Mouse (Mus musculus): ENCODE data around the gene Gjd3.

The Gjd3 gene

GRCm38 (mm10) chr11:98981289-98981996 lies 1.4 kb downstream of the Gjd3 start:
- in situ Hi-C loops (cut with MseI, MboI), result no loop called here

GRCm38 (mm10) chr11:98979356-98979755 lies 3.5 kb downstream of the Gjd3 start:
- in situ Hi-C loops (cut with MseI, MboI), result loop anchor here (10.0 kb wide), 1 partner anchor 55 kb away; the partner anchor contains the start of gene Rara (in 2 of the 2)

- in situ Hi-C loops (cut with MseI, MboI), result loop anchor here (10.0 kb wide), 1 partner anchor 54 kb away; the partner anchor contains the start of gene Rara (in 2 of the 2)
These were observed 4.2 kb downstream of the Gjd3 start for GRCm38 (mm10) chr11:98978526-98979148.

GRCm38 (mm10) chr11:98974871-98975719 lies 7.7 kb downstream of the Gjd3 start:
- in situ Hi-C loops (cut with MseI, MboI), result loop anchor here (10.0 kb wide), 1 partner anchor 50 kb away; the partner anchor contains the start of gene Rara (in 2 of the 2)

GRCm38 (mm10) chr11:98974213-98974612 lies 8.6 kb downstream of the Gjd3 start:
- in situ Hi-C loops (cut with MseI, MboI), result loop anchor here (10.0 kb wide), 1 partner anchor 49 kb away; the partner anchor contains the start of gene Rara (in 2 of the 2)

- in situ Hi-C loops (cut with MseI, MboI), result loop anchor here (10.0 kb wide), 1 partner anchor 49 kb away; the partner anchor contains the start of gene Rara (in 2 of the 2)
These were observed 9.2 kb downstream of the Gjd3 start for GRCm38 (mm10) chr11:98973584-98973983.

- in situ Hi-C loops (cut with MseI, MboI), result loop anchor here (10.0 kb wide), 1 partner anchor 48 kb away; the partner anchor contains the start of gene Rara (in 2 of the 2)
These were observed 9.9 kb downstream of the Gjd3 start for GRCm38 (mm10) chr11:98972801-98973360.

- in situ Hi-C loops (cut with MseI, MboI), result loop anchor here (10.0 kb wide), 1 partner anchor 47 kb away; the partner anchor contains the start of gene Rara (in 2 of the 2)
These were observed 10.6 kb downstream of the Gjd3 start for GRCm38 (mm10) chr11:98972215-98972614.

GRCm38 (mm10) chr11:98971316-98972031 lies 11.3 kb downstream of the Gjd3 start:
- in situ Hi-C loops (cut with MseI, MboI), result loop anchor here (10.0 kb wide), 1 partner anchor 47 kb away; the partner anchor contains the start of gene Rara (in 2 of the 2)

- in situ Hi-C loops (cut with MseI, MboI), result loop anchor here (10.0 kb wide), 1 partner anchor 46 kb away; the partner anchor contains the start of gene Rara (in 2 of the 2)
These were observed 12.5 kb downstream of the Gjd3 start for GRCm38 (mm10) chr11:98970191-98970925.

- in situ Hi-C loops (cut with MseI, MboI), result no loop called here
These were observed 13.3 kb downstream of the Gjd3 start for GRCm38 (mm10) chr11:98969496-98969927.

- in situ Hi-C loops (cut with MseI, MboI), result no loop called here
These were observed 13.9 kb downstream of the Gjd3 start for GRCm38 (mm10) chr11:98968716-98969495.

GRCm38 (mm10) chr11:98968079-98968478 lies 14.7 kb downstream of the Gjd3 start:
- in situ Hi-C loops (cut with MseI, MboI), result no loop called here

GRCm38 (mm10) chr11:98966499-98967141 lies 16.2 kb downstream of the Gjd3 start:
- in situ Hi-C loops (cut with MseI, MboI), result no loop called here

- in situ Hi-C loops (cut with MseI, MboI), result no loop called here
These were observed 17.3 kb downstream of the Gjd3 start for GRCm38 (mm10) chr11:98965416-98966077.

GRCm38 (mm10) chr11:98964616-98965415 lies 18.0 kb downstream of the Gjd3 start:
- in situ Hi-C loops (cut with MseI, MboI), result no loop called here

GRCm38 (mm10) chr11:98964201-98964615 lies 18.6 kb downstream of the Gjd3 start:
- in situ Hi-C loops (cut with MseI, MboI), result no loop called here

Data from mouse trophoblast stem cell (cell line).